Mouse (Mus musculus) heart, embryonic 14.5 days (tissue): ENCODE measurements at regions not wholly inside any gene's neighbourhood (a gene's known extent, or its start where the extent isn't known, plus 50 kb on each side); places are given as distances from the start of the nearest gene placed in this dataset.
A peak's percentile ranks its signal among the peaks of the same experiment; 100 is the strongest.

Experiments used
- ATAC-seq: fragments of 200-750 bp; cut with Nextera tagmentation; 2 replicates; pipeline ENCODE4 v1.8.0; 2017; ENCODE audit warnings: low read depth, moderate TSS enrichment; ENCODE audit not compliant: insufficient number of reproducible peaks, insufficient read depth, low FRiP score
- H3K27ac ChIP-seq, 2 experiments: fragments of 200-500 bp in 1 of 2; fragments of 300-500 bp in 1 of 2; sonication (generic) in 1 of 2; replicated peaks in 1 of 2; 2 replicates each; pipeline ENCODE4 v1.5.1; 2012 to 2014; ENCODE audit warnings: low read depth in 2 of 2, low read length in 2 of 2, control low read depth in 1 of 2, mild to moderate bottlenecking in 1 of 2, mixed read lengths in 1 of 2; ENCODE audit not compliant: control insufficient read depth in 1 of 2, insufficient read depth in 1 of 2
- H3K27me3 ChIP-seq: fragments of 300-500 bp; sonication (generic); 2 replicates; pipeline ENCODE4 v1.6.1; 2014; ENCODE audit warnings: mild to moderate bottlenecking, low read length, control low read depth; ENCODE audit not compliant: control insufficient read depth, insufficient read depth
- H3K36me3 ChIP-seq: fragments of 300-500 bp; sonication (generic); 2 replicates; pipeline ENCODE4 v1.6.1; 2014; ENCODE audit warnings: mild to moderate bottlenecking, control low read depth, low read length, mixed read lengths; ENCODE audit not compliant: control insufficient read depth, insufficient read depth
- H3K4me1 ChIP-seq, 2 experiments: fragments of 200-500 bp in 1 of 2; fragments of 300-500 bp in 1 of 2; sonication (generic) in 1 of 2; 2 replicates each; pipeline ENCODE4 v1.6.1; 2012 to 2014; ENCODE audit warnings: low read length in 2 of 2, control low read depth in 1 of 2, mixed read lengths in 1 of 2; ENCODE audit not compliant: control insufficient read depth in 2 of 2, insufficient read depth in 2 of 2
- H3K4me2 ChIP-seq: fragments of 300-500 bp; sonication (generic); 2 replicates; pipeline ENCODE4 v1.6.1; 2014; ENCODE audit warnings: mild to moderate bottlenecking, low read length
- H3K4me3 ChIP-seq, 2 experiments: fragments of 200-500 bp in 1 of 2; fragments of 300-500 bp in 1 of 2; sonication (generic) in 1 of 2; 2 replicates each; pipeline ENCODE4 v1.5.1; 2012 to 2014; ENCODE audit warnings: low read length in 2 of 2, mild to moderate bottlenecking in 2 of 2, control low read depth in 1 of 2, low read depth in 1 of 2, moderate library complexity in 1 of 2; ENCODE audit not compliant: control insufficient read depth in 1 of 2, insufficient read depth in 1 of 2
- H3K9ac ChIP-seq: fragments of 300-500 bp; sonication (generic); 2 replicates; pipeline ENCODE4 v1.6.1; 2014; ENCODE audit warnings: mild to moderate bottlenecking, low read length
- H3K9me3 ChIP-seq: fragments of 300-500 bp; sonication (generic); 2 replicates; pipeline ENCODE4 v1.6.1; 2016; ENCODE audit warnings: low read length, control low read depth; ENCODE audit not compliant: control insufficient read depth
- WGBS: fragments of 180-500 bp; shearing (Covaris S2); extraction: QIAGEN DNeasy Blood & Tissue Kit; methylation state at CpG from one replicate; pipeline ENCODE4 v1.1.7; 2014; 5-methylcytosine and 5-hydroxymethylcytosine counted together

GRCm38 (mm10) chr5:21136081-21136480 is 50.0 kb upstream of the Gsap start:
- WGBS: 70% methylated on average over 3 of the region's 3 CpGs
- no peak for ATAC-seq
- Histone ChIP-seq H3K9me3 (no peaks in the 10 kb centered on the region), H3K36me3 (no peaks in the 10 kb centered on the region), H3K27ac (peak overlapping the region in 1 of 2 experiments; percentile 38; a peak in 1 of 4 replicates), H3K4me3 (no peak overlapping the region), H3K27me3 (no peaks in the 10 kb centered on the region), H3K9ac (no peak overlapping the region), H3K4me2 (no peak overlapping the region), H3K4me1 (peaks cover 2 to 27% of the 10 kb centered on the region in 2 experiments)
